In genomic region chr11:112785581-112785980, GRCm38 (mm10) we compare ENCODE assay signal across 9 mouse cellular contexts. TPM values are rescaled to one million over a fixed set of nuclear protein-coding genes. Genes with fewer than 3 reads are reported as not detected.
A peak's percentile ranks its signal among the peaks of the same experiment; 100 is the strongest.
DNase-seq lines count a peak whose midpoint lies in the region; ATAC-seq lines count a peak whose summit lies in the region.
"Had no signal": no experiment of that assay in that cellular context is flagged by ENCODE, and none has a peak within 500 bp of the region (broad histone marks: within the 10 kb centered on the region; RNA-seq: fewer than 3 reads in every experiment).

No protein-coding gene starts in this region.

- no peaks in the 10 kb centered on the region for H3K9me3 ChIP-seq in forebrain, embryonic 15.5 days
- no peaks in the 10 kb centered on the region for H3K9me3 ChIP-seq in limb, embryonic 15.5 days

- H3K4me2 ChIP-seq in forebrain, embryonic 15.5 days (replicated peaks) = peak overlapping the region; percentile 99
- peak overlapping the region; percentile 87; the same call in 1 of the 2 replicates for H3K4me2 ChIP-seq in limb, embryonic 15.5 days

- no peaks in the 10 kb centered on the region for H3K27me3 ChIP-seq in forebrain, embryonic 15.5 days
- 0 out of 2 replicates have a peak, but pooled peaks cover 5% of the 10 kb centered on the region for H3K27me3 ChIP-seq in limb, embryonic 15.5 days

- H3K4me3 ChIP-seq in forebrain, embryonic 15.5 days = peak overlapping the region; percentile 79
- H3K4me3 ChIP-seq in limb, embryonic 15.5 days = peak overlapping the region; percentile 70

- peak; percentile 66 for DNase-seq in embryo, embryonic 10 days (ENCODE audit: low spot score)
- no peak for DNase-seq in embryo, embryonic 9.5 days (ENCODE audit: extremely low spot score)
- DNase-seq in 3134 (ENCODE audit: extremely low read depth, insufficient read length, low spot score) = peak; percentile 61
- no peak for DNase-seq in T-cell, adult 2 months (ENCODE audit: low spot score)
- DNase-seq in frontal cortex, postnatal 14 days (ENCODE audit: low spot score in 2 of 2) = no peak
- no peak for DNase-seq in left cerebral cortex, adult 18-20 months (ENCODE audit: low spot score in 2 of 2)
- DNase-seq: spleen, adult 18-20 months had no signal

- peaks cover 59% of the 10 kb centered on the region for H3K4me1 ChIP-seq in forebrain, embryonic 15.5 days
- H3K4me1 ChIP-seq in limb, embryonic 15.5 days = peaks cover 41% of the 10 kb centered on the region

- ATAC-seq in forebrain, embryonic 15.5 days (replicated peaks) = no peak
- no peak for ATAC-seq in limb, embryonic 15.5 days (ENCODE audit: insufficient number of reproducible peaks, low FRiP score, low TSS enrichment, low read depth)

- no peaks in the 10 kb centered on the region for H3K36me3 ChIP-seq in forebrain, embryonic 15.5 days
- 0 out of 2 replicates have a peak, but pooled peaks cover 5% of the 10 kb centered on the region for H3K36me3 ChIP-seq in limb, embryonic 15.5 days

- WGBS in forebrain, embryonic 15.5 days = 6% methylated on average over 8 of the region's 8 CpGs
- WGBS in limb, embryonic 15.5 days = 32% methylated on average over 8 of the region's 8 CpGs

- peak overlapping the region; percentile 78 for H3K9ac ChIP-seq in forebrain, embryonic 15.5 days (replicated peaks)
- no peak overlapping the region for H3K9ac ChIP-seq in limb, embryonic 15.5 days

- peak overlapping the region; percentile 89 for H3K27ac ChIP-seq in forebrain, embryonic 15.5 days (replicated peaks)
- no peak overlapping the region for H3K27ac ChIP-seq in limb, embryonic 15.5 days

RNA-seq across cellular contexts. Expression of gene Sox9, which starts 3.6 kb away (rescaled TPM):
- 66.6 and 70.4 TPM in 2 replicates for polyA plus RNA-seq in forebrain, embryonic 15.5 days (2015; fragmentation: Nextera tagmentation; extraction: Ambion mirVana)
- 73.1 and 77.0 TPM in 2 replicates for polyA plus RNA-seq in limb, embryonic 15.5 days (2015; fragmentation: Nextera tagmentation; extraction: Ambion mirVana)
- 10 to 100 TPM; 22.8 to 24.2 TPM for total RNA-seq in left cerebral cortex, adult 18-20 months (2021)

Comparison
In these comparisons a context has a peak if more than half of its experiments do, and no peak if none do; other contexts are left out.
1. DNase-seq: peak in embryo, embryonic 10 days (single experiment) and 3134 (single experiment); none in embryo, embryonic 9.5 days (single experiment), T-cell, adult 2 months (single experiment), frontal cortex, postnatal 14 days (0 of 2) and left cerebral cortex, adult 18-20 months (0 of 2).